Mouse (Mus musculus): ENCODE measurements around the gene Tcf23.

DNA sequence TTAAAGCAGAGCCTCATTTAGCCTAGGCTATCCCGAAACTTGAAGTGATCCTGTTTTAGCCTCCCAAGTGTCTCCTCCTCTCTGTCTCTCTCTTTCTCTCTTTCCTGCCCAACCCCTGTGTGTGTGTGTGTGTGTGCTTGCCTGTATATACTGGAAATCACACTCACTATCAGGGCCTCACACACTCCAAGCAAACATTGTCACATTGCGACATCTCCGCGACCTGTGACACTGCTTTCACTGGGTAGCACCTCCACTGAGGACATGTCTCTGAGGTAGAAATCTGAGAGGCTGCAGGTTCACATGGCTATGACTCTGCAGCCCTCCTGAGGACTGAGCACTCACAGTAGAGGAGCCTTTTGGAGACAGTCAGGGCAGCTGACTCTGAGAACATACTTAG is 2.3 kb upstream of the Tcf23 start:
- TF ChIP-seq CTCF (IDR thresholded peaks at IDR 0.05; ENCODE audit: borderline replicate concordance, insufficient read depth, low read length) (no peak), POLR2A (IDR thresholded peaks at IDR 0.05; ENCODE audit: low read depth, low read length) (no peak)

Measured in embryonic fibroblast, embryonic 13.5 days (primary cell).